Mouse (Mus musculus): Measurements from ENCODE around the gene Bco2. TPM values are rescaled to one million over a fixed set of nuclear protein-coding genes. Genes with fewer than 3 reads are reported as not detected.

The Bco2 gene
- polyA plus RNA-seq, 1 experiment from 2014 or later, result 0.46 TPM

- Histone ChIP-seq H3K9ac (no peak overlapping the region), H3K36me3 (replicated peaks) (no peaks in the 10 kb centered on the region), H3K9me3 (no peaks in the 10 kb centered on the region), H3K4me1 (no peaks in the 10 kb centered on the region), H3K27ac (no peak overlapping the region), H3K27me3 (no peaks in the 10 kb centered on the region), H3K4me2 (no peak overlapping the region), H3K4me3 (replicated peaks) (no peak overlapping the region)
- no peak for ATAC-seq (ENCODE audit: low FRiP score)
- WGBS, result 90% methylated on average over 6 of the region's 6 CpGs
These were observed 30.3 kb upstream of the Bco2 start for GRCm38 (mm10) chr9:50585145-50585818.

- no peaks in the 10 kb centered on the region for H3K36me3 ChIP-seq (replicated peaks)
- WGBS, result 23% methylated on average over 4 of the region's 4 CpGs
- no peak overlapping the region for H3K4me2 ChIP-seq
- H3K9ac ChIP-seq, result no peak overlapping the region
- no peak overlapping the region for H3K27ac ChIP-seq
- no peaks in the 10 kb centered on the region for H3K27me3 ChIP-seq
- H3K4me1 ChIP-seq, result no peaks in the 10 kb centered on the region
- no peak for ATAC-seq (ENCODE audit: low FRiP score)
- no peaks in the 10 kb centered on the region for H3K9me3 ChIP-seq
- no peak overlapping the region for H3K4me3 ChIP-seq (replicated peaks)
These were observed 25.4 kb upstream of the Bco2 start for GRCm38 (mm10) chr9:50580370-50580769.

- H3K4me1 ChIP-seq, result no peaks in the 10 kb centered on the region
- no peak overlapping the region for H3K27ac ChIP-seq
- no peak overlapping the region for H3K4me3 ChIP-seq (replicated peaks)
- no peaks in the 10 kb centered on the region for H3K27me3 ChIP-seq
- H3K9ac ChIP-seq, result no peak overlapping the region
- 76% methylated on average over 10 of the region's 10 CpGs for WGBS
- no peak for ATAC-seq (ENCODE audit: low FRiP score)
- no peaks in the 10 kb centered on the region for H3K9me3 ChIP-seq
- no peaks in the 10 kb centered on the region for H3K36me3 ChIP-seq (replicated peaks)
- H3K4me2 ChIP-seq, result no peak overlapping the region
These were observed 14.9 kb upstream of the Bco2 start for GRCm38 (mm10) chr9:50569599-50570525.

- Histone ChIP-seq H3K4me1 (no peaks in the 10 kb centered on the region), H3K9ac (no peak overlapping the region), H3K27me3 (no peaks in the 10 kb centered on the region), H3K27ac (no peak overlapping the region), H3K36me3 (replicated peaks) (no peaks in the 10 kb centered on the region), H3K9me3 (no peaks in the 10 kb centered on the region), H3K4me2 (no peak overlapping the region), H3K4me3 (replicated peaks) (no peak overlapping the region)
- WGBS, result 89% methylated on average over 2 of the region's 2 CpGs
- ATAC-seq (ENCODE audit: low FRiP score), result no peak
These were observed 12.9 kb upstream of the Bco2 start for GRCm38 (mm10) chr9:50567881-50568280.

GRCm38 (mm10) chr9:50567372-50567771 lies 12.4 kb upstream of the Bco2 start:
- Histone ChIP-seq H3K36me3 (replicated peaks) (no peaks in the 10 kb centered on the region), H3K4me2 (no peak overlapping the region), H3K4me3 (replicated peaks) (no peak overlapping the region), H3K4me1 (no peaks in the 10 kb centered on the region), H3K9ac (no peak overlapping the region), H3K27me3 (no peaks in the 10 kb centered on the region), H3K9me3 (no peaks in the 10 kb centered on the region), H3K27ac (no peak overlapping the region)
- no peak for ATAC-seq (ENCODE audit: low FRiP score)
- WGBS, result 94% methylated on average over 4 of the region's 4 CpGs

- H3K9ac ChIP-seq, result no peak overlapping the region
- H3K9me3 ChIP-seq, result no peaks in the 10 kb centered on the region
- no peak overlapping the region for H3K27ac ChIP-seq
- 89% methylated on average over 4 of the region's 4 CpGs for WGBS
- H3K4me3 ChIP-seq (replicated peaks), result no peak overlapping the region
- H3K4me2 ChIP-seq, result no peak overlapping the region
- no peak for ATAC-seq (ENCODE audit: low FRiP score)
- H3K4me1 ChIP-seq, result no peaks in the 10 kb centered on the region
- H3K36me3 ChIP-seq (replicated peaks), result no peaks in the 10 kb centered on the region
- no peaks in the 10 kb centered on the region for H3K27me3 ChIP-seq
These were observed 11.0 kb upstream of the Bco2 start for GRCm38 (mm10) chr9:50565940-50566339.

GRCm38 (mm10) chr9:50565173-50565572 lies 10.2 kb upstream of the Bco2 start:
- H3K4me3 ChIP-seq (replicated peaks), result no peak overlapping the region
- H3K4me2 ChIP-seq, result no peak overlapping the region
- no peaks in the 10 kb centered on the region for H3K27me3 ChIP-seq
- H3K36me3 ChIP-seq (replicated peaks), result no peaks in the 10 kb centered on the region
- no peak overlapping the region for H3K27ac ChIP-seq
- H3K9me3 ChIP-seq, result no peaks in the 10 kb centered on the region
- H3K9ac ChIP-seq, result no peak overlapping the region
- WGBS, result 82% methylated on average over 7 of the region's 7 CpGs
- H3K4me1 ChIP-seq, result no peaks in the 10 kb centered on the region
- no peak for ATAC-seq (ENCODE audit: low FRiP score)

GRCm38 (mm10) chr9:50561918-50562360 lies 7.0 kb upstream of the Bco2 start:
- Histone ChIP-seq H3K4me1 (no peaks in the 10 kb centered on the region), H3K36me3 (replicated peaks) (no peaks in the 10 kb centered on the region), H3K9me3 (no peaks in the 10 kb centered on the region), H3K27me3 (no peaks in the 10 kb centered on the region), H3K27ac (no peak overlapping the region), H3K4me3 (replicated peaks) (no peak overlapping the region), H3K4me2 (no peak overlapping the region), H3K9ac (no peak overlapping the region)
- ATAC-seq (ENCODE audit: low FRiP score), result no peak
- 87% methylated on average over 2 of the region's 2 CpGs for WGBS

GRCm38 (mm10) chr9:50561145-50561917 lies 6.3 kb upstream of the Bco2 start, which contains the start of gene Tex12:
Gene Tex12 (minus strand): TSS chr9:50561325.
- H3K4me3 ChIP-seq (replicated peaks), result no peak within 1 kb of the TSS
- no peaks in the 10 kb centered on the region for H3K4me1 ChIP-seq
- no peak for ATAC-seq (ENCODE audit: low FRiP score)
- no peak within 1 kb of the TSS for H3K9ac ChIP-seq
- H3K9me3 ChIP-seq, result no peaks in the 10 kb centered on the region
- H3K4me2 ChIP-seq, result no peak within 1 kb of the TSS
- no peaks in the 10 kb centered on the region for H3K27me3 ChIP-seq
- WGBS, result 90% methylated on average over 38 of the region's 38 CpGs
- H3K36me3 ChIP-seq (replicated peaks), result no peaks in the 10 kb centered on the region
- H3K27ac ChIP-seq, result no peak within 1 kb of the TSS

GRCm38 (mm10) chr9:50554241-50555093 lies 514 bp downstream of the Bco2 start, which contains the start of gene Il18:
Gene Il18 (plus strand): TSS chr9:50554827.
- WGBS, result 12% methylated on average over 12 of the region's 12 CpGs
- Histone ChIP-seq H3K36me3 (replicated peaks) (no peaks in the 10 kb centered on the region), H3K27me3 (no peaks in the 10 kb centered on the region), H3K9me3 (no peaks in the 10 kb centered on the region), H3K4me3 (replicated peaks) (peak within 1 kb of the TSS; percentile 25), H3K4me1 (peaks cover 16% of the 10 kb centered on the region), H3K9ac (peak within 1 kb of the TSS; percentile 51), H3K27ac (peak within 1 kb of the TSS; percentile 93), H3K4me2 (peak within 1 kb of the TSS; percentile 54)
- ATAC-seq (ENCODE audit: low FRiP score), result peak; percentile 95

GRCm38 (mm10) chr9:50553547-50553946 lies 1.4 kb downstream of the Bco2 start:
- Histone ChIP-seq H3K9ac (no peak overlapping the region), H3K9me3 (no peaks in the 10 kb centered on the region), H3K4me3 (replicated peaks) (no peak overlapping the region), H3K4me2 (no peak overlapping the region), H3K4me1 (peaks cover 16% of the 10 kb centered on the region), H3K27ac (peak overlapping the region; percentile 93; the same call in 1 of the 2 replicates), H3K36me3 (replicated peaks) (no peaks in the 10 kb centered on the region), H3K27me3 (no peaks in the 10 kb centered on the region)
- 89% methylated on average over 2 of the region's 2 CpGs for WGBS
- no peak for ATAC-seq (ENCODE audit: low FRiP score)
